Mouse (Mus musculus) layer of hippocampus, adult 9-11 months (tissue): ENCODE results near the gene Hint2.

Experiments used
- DNase-seq: peaks from one replicate; pipeline ENCODE4 v3.0.0; 2022

The Hint2 gene

GRCm38 (mm10) chr4:43653161-43654015, 2.9 kb downstream of the Hint2 start, which contains the start of gene Spag8:
Gene Spag8 (minus strand): TSS chr4:43653594.
- DNase-seq: no peak

GRCm38 (mm10) chr4:43652726-43653125, 3.5 kb downstream of the Hint2 start:
- no peak for DNase-seq

GRCm38 (mm10) chr4:43649783-43650182, 6.5 kb downstream of the Hint2 start:
- DNase-seq: no peak

DNA sequence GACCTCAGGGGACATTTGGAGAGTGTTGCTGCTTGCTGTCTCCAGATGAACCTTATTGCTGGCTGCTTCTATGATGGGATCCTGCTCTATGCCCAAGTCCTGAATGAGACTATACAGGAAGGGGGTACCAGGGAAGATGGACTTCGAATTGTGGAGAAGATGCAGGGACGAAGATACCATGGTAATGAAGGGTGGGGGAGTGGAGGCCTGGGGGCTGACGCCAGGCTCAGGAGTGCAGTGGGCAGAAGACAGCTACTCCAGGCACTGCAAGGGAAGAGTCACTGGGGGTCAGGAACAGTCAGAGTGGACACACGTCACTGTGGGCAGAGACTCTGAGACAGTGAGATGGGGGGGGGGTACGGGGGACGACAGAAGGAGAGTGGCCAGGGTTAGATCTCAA, 15.8 kb downstream of the Hint2 start:
- no peak for DNase-seq

GRCm38 (mm10) chr4:43640076-43640475, 16.2 kb downstream of the Hint2 start:
- no peak for DNase-seq

- no peak for DNase-seq
Observed at GRCm38 (mm10) chr4:43636751-43637150, 19.5 kb downstream of the Hint2 start.

- DNase-seq: no peak
Observed at GRCm38 (mm10) chr4:43634621-43635374, 21.5 kb downstream of the Hint2 start.

DNA sequence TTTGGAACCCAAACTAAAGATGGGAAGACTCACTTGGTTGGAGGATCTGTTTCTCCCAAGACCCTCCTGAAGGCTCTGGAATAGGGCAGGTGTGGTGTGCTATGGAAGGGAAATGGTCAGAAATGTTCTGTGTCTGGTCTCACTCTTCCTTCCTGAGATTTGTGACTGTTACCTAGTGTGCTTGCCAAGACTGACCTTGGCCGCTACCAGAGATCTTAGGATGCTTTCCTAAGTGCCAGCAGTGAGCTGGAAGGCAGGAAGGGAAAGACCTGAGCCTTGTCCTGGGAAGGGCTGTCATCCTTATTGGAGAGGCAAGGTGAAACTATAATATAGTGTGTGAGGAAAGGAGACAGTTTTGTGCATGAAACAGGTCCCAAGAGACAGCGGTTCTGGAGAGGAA, 22.5 kb downstream of the Hint2 start:
- DNase-seq: no peak

- DNase-seq: no peak
Observed at GRCm38 (mm10) chr4:43633296-43633695, 23.0 kb downstream of the Hint2 start.

DNA sequence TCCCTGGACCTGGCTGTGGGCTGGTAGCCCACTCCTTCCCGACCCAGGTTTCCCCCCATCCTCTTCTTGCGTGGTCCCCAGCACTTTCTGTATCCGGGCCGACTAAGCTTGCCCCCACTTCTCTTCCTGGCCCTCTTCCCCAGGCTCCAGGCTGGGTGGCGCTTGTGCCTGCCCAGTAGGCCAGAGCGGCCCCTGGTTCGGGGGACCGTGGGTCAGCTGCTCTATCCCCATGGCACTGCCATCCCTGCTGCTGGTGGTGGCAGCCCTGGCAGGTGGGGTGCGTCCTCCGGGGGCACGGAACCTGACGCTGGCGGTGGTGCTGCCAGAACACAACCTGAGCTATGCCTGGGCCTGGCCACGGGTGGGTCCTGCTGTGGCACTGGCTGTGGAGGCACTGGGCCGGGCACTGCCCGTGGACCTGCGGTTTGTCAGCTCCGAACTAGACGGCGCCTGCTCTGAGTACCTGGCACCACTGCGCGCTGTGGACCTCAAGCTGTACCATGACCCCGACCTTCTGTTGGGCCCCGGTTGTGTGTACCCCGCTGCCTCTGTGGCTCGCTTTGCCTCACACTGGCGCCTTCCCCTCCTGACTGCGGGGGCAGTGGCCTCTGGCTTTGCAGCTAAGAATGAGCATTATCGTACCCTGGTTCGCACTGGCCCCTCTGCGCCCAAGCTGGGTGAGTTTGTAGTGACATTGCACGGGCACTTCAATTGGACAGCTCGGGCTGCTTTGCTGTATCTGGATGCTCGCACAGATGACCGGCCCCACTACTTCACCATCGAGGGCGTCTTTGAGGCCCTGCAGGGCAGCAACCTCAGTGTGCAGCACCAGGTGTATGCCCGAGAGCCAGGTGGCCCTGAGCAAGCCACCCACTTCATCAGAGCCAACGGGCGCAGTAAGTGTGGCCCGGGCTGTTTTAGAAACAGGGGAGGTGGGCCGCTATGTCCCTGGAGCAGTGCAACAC, 24.0 kb downstream of the Hint2 start:
- no peak for DNase-seq

- DNase-seq: no peak
Observed at GRCm38 (mm10) chr4:43631046-43631955, 25.0 kb downstream of the Hint2 start, which contains the start of gene Npr2. Gene Npr2 (plus strand): TSS chr4:43631935.

DNA sequence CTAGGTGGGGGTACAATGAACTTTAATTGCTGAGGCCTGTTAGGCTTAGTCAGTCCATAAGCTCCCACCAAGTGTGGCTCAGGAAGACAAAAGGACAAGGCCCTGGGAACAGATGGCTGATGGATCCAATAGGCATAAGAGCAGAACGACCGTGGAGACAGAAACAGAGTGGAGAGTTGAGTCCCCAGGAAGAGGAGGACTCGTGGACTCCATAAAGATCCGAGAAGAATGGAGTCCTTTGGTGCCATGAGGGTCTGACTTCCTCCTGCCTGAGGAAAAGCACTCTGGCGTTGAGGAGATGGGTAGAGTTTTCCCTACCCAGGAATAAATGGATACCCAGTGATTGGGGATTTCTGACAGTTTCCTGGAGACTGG, 25.6 kb downstream of the Hint2 start:
- DNase-seq: no peak

DNA sequence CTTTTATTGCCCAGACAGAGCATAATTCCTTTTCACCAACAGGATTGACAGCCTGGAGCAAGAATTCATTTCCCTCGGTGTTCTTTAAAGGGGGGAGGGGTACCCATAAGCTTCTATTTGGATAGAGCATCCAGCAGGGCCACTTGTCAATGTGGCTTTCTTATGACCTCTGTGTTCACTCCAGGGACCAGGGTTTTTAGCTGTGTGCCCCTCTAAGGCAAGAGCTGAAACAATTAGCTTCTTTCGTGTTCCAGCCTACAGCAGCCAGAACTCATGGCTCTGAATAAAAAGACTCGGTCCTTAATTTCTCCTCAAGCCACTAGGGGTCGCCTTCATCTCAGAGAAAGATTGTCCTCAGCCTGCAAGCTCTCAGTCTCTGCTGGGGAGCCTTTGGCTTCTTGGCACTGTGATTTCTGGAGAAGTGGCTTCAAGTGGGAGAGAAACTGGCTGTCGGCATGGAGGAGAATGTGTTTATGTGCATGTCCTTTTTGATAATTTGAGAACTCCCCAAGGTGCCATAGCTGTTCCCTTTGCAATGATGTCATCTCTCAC, 26.2 kb downstream of the Hint2 start:
- DNase-seq: peak; percentile 85

GRCm38 (mm10) chr4:43629106-43629817, 27.0 kb downstream of the Hint2 start:
- DNase-seq: no peak

DNA sequence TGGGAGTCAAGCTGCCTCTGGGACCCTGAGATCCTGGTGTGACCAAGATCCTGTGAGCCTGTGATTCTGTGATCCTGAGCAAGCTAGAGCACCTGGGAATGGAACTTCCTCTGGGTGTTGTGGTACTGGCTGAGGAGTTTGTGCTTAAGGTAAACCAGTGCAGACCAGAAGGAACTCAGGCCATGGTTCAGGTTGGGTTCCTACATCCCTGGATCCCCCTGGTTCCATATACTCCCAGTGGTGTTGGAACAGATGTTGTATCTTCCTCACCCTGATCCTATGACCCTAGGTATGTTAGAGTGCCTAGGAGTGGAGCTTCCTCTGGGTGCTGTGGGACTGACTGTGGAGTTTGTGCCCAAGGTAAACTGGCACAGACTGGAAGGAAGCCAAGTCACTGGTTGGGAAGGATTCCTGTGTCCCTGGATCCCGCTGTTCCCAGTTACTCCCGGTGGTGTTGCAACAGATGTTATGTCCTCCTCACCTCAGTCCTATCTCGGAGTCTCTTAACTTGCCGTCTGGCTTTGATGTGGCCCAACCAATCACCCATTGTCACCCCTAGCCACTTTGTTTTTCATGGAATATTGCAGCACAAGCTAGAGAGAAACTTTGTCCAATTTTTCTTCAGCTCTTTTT, 36.0 kb downstream of the Hint2 start:
- no peak for DNase-seq

- DNase-seq: no peak
Observed at GRCm38 (mm10) chr4:43613060-43613730, 43.1 kb downstream of the Hint2 start.

DNA sequence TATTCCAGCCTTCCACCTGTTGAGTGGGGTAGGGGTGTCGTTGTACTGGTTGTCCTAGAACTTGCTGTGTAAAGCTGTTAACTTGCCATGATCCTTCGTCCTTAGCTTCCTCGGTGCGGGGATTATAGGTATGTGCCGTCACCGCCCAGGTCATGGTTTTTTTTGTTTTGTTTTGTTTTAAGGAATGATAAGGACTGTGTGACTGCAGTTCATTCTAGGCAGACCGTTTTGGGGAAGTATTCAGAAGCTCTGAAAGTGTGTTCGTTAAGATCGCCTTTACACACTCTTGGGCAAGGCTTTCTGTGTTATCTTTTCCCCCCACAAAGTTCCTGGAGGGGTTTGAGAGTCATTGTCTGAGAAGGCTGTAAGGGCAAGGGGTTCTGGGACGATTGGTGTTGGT, 43.7 kb downstream of the Hint2 start:
- DNase-seq: no peak

DNA sequence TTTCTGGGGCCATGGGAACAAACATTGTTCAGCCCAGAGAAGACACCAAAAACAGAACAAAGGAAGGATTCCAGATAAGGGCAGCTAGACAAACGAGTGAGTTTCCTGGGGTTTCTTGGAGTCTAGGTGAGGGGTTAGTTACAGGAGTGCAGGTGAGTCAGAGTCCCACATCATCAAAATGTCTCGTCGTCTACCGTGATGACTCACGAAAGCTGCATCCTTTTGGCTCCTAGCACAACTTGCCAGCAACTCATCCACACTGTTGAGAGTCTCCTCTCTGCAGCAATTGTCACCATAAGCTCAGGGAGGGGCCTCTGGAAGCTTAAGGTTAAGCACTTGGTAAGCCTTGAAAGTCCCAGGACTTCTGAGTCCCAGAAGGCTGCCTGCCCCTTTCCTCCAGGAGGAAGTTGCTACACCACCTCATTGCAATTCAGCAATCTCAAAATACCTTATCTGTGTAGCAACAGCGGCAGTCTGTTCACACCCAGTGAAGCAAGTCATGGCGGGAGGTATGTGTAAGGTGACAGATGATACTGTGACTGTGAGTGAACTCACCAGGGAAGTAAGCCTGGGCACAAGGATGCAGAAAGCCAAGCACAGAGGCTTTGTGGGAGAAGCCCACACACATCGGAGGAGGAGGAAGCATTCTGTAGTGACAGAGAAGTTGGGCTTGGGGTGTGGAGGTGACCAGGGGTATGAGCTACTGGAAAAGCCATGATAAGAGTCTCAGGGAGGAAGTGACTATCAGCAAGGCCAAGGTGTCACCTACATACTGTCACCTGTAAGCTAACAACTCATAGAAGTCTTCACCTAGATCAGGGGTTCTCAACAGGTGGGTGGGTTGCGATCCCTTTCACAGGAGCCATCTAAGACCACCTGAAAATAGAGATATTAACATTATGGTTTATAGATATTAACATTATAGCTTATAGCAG, 51.2 kb downstream of the Hint2 start:
- DNase-seq: no peak
